Mouse (Mus musculus) ES-CJ7 (cell line): Measurements from ENCODE around the gene Fuca2.
"Not testable (repeated sequence)": the region's sequence is repeated elsewhere in the genome, so short reads cannot be mapped to it uniquely, and the experiment has no call there.

Source experiments
- DNase-seq: peaks from one replicate; pipeline ENCODE4 v3.0.0; 2011; ENCODE audit warnings: low read depth, low spot score

Fuca2 gene

GRCm38 (mm10) chr10:13499331-13499730 lies at the start of gene Fuca2:
Gene Fuca2, plus strand, starts transcription at chr10:13499540.
- no peak for DNase-seq

- DNase-seq: no peak
These were observed 47.7 kb upstream of the Fuca2 start for GRCm38 (mm10) chr10:13451640-13452039.

- no peak for DNase-seq
These were observed 45.9 kb upstream of the Fuca2 start for GRCm38 (mm10) chr10:13453200-13453990.

DNA sequence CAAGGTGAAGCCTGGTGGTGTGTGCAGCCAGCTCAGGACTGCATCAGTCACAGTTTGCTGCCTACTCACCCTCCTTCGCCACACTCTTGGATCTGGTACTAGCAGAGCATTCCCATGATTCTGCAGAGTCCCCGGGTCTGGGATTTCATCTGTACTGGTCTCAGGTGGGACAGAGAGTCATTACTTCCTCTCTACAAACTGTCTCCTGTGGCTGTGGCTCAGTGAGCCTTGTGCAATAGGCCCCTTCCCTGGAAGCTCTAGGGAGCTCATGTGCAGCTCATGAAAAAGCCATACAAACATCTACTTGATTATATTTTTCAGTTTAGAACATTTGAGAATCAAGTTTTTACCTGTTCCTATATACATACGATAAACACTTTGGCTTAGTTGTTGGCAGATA lies 35.0 kb upstream of the Fuca2 start:
- not testable (repeated sequence) for DNase-seq

DNA sequence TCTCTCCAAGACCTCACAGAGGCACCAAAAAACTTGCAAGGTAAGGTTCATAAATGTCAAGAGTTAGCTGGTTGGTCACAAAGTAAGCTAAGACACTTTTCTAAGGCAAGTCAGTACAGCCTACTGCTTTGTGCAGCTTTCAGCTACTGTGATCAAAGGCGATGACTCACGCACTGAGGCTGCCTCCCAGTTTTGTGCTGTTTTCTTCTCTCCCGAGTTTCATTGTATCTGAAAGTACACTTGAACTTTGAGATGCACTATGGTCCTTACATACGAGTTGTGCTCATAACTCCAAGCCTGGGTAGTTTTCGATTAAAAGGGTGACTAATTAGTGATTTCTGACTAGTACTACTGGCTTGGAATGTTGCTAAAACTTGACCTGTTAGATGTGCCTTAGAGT lies 32.4 kb upstream of the Fuca2 start:
- no peak for DNase-seq

DNA sequence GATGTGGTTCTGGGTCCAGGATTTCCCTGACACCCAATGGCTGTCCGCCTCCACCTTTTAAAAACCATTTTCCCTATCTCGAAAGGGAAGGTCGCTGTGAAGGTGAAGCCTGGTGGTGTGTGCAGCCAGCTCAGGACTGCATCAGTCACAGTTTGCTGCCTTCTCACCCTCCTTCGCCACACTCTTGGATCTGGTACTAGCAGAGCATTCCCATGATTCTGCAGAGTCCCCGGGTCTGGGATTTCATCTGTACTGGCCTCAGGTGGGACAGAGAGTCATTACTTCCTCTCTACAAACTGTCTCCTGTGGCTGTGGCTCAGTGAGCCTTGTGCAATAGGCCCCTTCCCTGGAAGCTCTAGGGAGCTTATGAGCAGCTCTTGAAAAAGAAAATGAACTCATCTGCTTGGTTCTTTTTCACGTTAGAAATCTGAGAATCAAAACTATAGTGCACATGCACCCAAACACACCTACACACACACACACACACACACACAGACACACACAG lies 31.3 kb upstream of the Fuca2 start:
- DNase-seq: not testable (repeated sequence)

GRCm38 (mm10) chr10:13470236-13470635 lies 29.1 kb upstream of the Fuca2 start:
- DNase-seq: no peak

DNA sequence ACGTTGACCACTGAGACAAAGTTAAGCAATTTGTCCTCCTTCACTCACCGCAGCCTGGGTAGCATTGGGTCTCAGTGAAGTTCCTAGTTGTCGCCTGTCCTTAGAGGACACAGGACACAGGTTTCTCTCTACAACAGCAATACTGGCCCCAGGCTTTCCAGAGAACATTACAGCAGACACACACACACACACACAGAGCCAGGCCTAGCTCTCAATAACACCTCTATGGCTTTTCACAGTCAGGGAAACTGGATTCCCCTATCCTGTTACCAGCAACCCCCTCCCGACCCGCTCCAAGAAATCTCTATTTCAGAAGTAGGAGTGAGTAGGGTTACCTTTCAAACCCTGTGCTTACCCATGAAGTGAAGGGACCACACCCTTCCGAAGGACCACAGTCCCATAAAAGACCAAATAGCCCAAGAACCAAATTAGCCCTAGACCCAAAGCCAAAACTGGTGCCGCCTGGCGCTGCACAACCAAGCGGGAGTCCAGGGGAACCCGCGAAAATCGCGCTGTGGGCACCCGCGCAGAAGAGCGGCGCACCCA lies 26.0 kb upstream of the Fuca2 start:
- DNase-seq: no peak

DNA sequence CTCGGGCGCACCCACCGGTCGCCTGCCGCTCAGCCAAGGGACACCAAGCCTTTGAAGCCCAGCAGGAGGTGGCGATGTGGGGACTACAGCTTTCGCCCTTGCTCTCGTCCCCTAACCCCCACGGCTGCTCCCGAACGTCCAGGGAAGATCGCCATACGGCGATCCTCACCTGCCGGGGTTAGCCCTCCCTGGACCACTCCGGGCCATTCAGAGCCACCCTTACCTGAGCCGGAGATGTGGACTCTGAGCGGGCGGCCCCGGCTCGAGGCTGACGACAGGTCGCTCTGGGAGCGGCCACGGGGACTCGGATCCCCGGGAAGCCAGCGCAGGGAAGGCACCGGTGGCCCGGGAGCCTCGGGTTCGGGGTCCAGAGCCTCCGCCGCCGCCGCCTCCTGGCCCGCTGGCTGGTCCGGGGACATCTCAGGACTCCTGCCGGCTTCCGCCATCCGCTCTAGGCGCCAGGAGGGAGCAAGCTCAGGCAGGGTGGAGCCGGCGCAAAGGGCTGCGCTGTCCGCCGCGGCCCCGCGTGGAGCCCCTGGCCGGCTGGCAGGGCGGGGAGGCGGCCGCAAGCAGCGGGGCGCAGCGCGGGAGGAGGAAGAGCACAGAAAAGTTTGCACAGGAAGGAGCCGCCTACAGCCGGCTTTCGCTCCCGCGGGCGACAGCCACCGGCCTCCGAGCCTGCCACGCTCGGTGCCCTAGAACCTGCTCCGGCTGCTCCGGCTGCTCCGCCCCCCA lies 25.3 kb upstream of the Fuca2 start, which contains the start of gene Phactr2:
Phactr2 (minus strand) TSS at position 580 of the 735 bp plus-strand sequence.
- DNase-seq: no peak

- peak; percentile 40 for DNase-seq
These were observed 24.8 kb upstream of the Fuca2 start for GRCm38 (mm10) chr10:13474568-13474955.

DNA sequence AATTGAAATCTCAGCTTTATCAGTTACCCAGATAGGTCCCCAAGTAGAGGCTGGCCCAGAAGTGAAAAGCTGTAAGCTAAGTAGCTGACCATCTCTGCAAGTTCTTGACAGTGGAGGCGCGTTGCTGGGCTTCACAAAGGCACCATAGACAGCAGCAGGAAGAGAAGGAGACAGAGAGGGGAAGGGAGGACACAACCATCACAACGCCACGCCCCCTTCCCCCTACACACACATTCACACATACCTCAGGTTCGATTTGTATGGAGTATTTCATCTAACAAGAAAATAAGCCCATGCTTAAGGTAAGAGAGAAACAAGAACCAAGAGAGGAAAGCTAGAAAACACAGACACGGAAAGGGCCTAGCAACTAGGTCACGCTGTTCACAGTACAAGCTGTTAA lies 24.2 kb upstream of the Fuca2 start:
- DNase-seq: peak; percentile 18

- DNase-seq: no peak
These were observed 20.0 kb upstream of the Fuca2 start for GRCm38 (mm10) chr10:13479341-13479740.

GRCm38 (mm10) chr10:13485958-13486357 lies 13.4 kb upstream of the Fuca2 start:
- DNase-seq: no peak

DNA sequence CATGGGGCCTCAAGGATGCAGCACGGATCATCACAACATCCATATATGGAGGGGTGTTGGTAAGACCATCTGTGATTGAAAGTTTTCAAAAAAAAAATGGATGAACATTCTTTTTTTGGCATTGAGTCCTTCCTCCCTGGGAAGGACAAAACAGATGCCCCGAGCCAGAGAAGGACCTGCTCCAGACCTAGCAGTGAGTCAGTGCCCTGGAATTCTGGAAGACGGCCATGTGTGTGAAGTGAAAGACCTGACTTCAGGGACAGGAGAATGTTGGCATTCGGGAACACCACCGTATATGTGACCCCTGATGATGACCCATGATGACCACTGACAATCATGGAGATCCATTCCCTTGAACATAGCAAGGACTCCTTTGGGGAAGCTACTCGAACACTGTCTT lies 9.7 kb upstream of the Fuca2 start:
- no peak for DNase-seq

DNA sequence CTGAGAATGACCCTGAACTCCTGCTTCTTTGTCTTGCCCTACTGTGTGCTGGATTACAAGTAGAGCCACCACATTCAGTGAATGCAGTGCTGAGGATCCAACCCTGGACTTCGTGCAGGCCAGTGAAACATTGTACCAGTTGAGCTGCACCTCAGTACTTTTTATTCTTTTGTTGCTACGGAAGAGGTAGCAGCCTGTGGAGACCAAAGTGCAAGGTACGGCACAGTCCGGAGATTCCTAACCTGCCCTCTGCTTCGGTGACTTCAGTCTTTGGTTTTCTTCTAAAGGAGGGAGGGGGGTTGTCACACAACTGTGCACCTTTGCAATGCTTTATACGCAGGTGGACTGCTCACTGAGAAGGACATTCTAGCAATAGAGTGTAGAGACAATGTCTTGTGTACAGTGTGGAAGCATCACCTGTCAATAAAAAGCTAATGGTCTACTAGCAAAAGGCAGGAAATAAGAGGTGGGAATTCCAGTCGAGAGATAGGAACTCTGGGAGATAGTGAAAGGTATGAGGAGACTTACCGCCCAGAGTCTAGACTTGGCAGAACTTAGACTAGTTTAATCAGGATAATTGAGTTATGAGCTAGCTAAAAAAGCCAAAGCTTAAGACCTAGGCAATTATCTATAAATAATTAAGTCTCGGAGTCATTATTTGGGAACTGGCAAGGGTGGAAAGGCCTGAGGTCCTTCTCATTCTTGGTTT lies 5.2 kb upstream of the Fuca2 start:
- DNase-seq: no peak

GRCm38 (mm10) chr10:13496315-13496714 lies 3.0 kb upstream of the Fuca2 start:
- no peak for DNase-seq

- DNase-seq: peak; percentile 7
These were observed 1.1 kb downstream of the Fuca2 start for GRCm38 (mm10) chr10:13500473-13500872.

- DNase-seq: peak; percentile 80
These were observed 1.7 kb downstream of the Fuca2 start for GRCm38 (mm10) chr10:13500938-13501496.

GRCm38 (mm10) chr10:13501533-13501932 lies 2.2 kb downstream of the Fuca2 start:
- DNase-seq: not testable (repeated sequence)

DNA sequence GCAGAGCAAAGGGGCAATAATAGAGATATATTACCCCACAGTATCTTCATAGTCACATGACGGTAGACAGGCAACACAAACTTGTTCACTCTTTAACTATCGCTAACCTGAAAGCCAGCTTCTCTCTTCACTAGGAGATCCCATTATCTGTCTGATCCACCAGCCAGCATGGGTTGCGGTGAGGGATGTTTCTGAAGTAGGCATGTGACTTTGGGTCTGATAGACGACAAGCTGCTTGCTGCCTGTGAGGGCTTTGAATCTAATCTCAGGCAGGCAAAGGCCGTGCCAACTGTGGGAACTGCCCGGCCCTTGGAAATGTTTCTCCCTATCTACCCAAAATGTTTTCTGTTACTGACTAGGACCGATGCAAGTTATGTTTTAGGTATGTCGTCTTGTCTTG lies 3.0 kb downstream of the Fuca2 start:
- DNase-seq: no peak

DNA sequence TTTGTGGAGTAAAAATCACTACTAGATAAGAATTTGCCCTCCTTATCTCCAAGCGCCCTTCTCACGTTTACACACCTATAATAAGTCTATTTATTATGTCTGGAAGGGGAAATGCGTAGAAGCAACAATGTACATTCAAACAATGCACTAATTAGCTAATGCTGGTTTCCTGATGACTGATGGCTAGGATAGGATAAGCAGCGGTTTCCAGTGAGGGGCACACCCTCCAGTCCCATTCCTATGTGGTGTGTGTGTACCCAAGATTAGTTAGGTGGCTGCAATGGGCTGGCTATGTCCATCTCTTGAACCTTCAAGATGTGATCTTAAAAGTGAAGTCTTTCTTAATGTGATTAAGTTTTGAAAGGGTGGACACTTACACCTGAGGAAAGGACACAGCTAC lies 22.5 kb downstream of the Fuca2 start:
- no peak for DNase-seq
